Comparison of ENCODE assay signal across 8 mouse cellular contexts in the genomic region with DNA sequence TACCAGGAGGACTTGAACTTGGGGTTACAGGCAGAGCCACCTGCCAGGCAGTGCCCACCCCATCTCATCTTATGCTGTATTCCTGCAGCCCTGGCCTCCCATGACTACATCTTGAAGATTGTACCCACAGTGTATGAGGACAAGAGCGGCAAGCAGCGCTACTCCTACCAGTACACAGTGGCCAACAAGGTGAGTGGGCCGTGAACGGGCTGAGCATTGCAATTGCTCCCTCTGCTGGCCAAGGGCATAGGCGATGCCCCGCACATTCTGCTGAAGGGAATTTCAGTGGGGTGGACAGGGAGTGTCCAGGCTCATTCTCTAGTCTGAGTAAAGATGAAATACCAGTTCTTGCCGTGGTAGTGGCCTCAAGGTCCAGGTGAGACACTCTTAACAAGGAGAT. TPM values are rescaled to one million over a fixed set of nuclear protein-coding genes. Genes with fewer than 3 reads are reported as not detected.
DNase-seq lines count a peak whose midpoint lies in the region; ATAC-seq and TF ChIP-seq lines count a peak whose summit lies in the region.

No protein-coding gene starts in this region.

- TF ChIP-seq CTCF in forebrain, postnatal 0 days (IDR thresholded peaks at IDR 0.05; ENCODE audit: low read depth), result peak; percentile 96

- intact Hi-C loops in left cerebral cortex, postnatal 14 days (cut with DNase I), result loop anchor here (1.0 to 2.0 kb wide), 2 partner anchors 130 to 172 kb away; no protein-coding TSS in a partner anchor

- no peak overlapping the region for H3K4me3 ChIP-seq in forebrain, postnatal 0 days (ENCODE audit: low read depth, low read length)
- no peak overlapping the region for H3K4me3 ChIP-seq in hindbrain, embryonic 12.5 days
- no peak overlapping the region for H3K4me3 ChIP-seq in midbrain, embryonic 10.5 days

- peaks cover 80% of the 10 kb centered on the region for H3K36me3 ChIP-seq in forebrain, postnatal 0 days (ENCODE audit: insufficient read depth)
- H3K36me3 ChIP-seq in hindbrain, embryonic 12.5 days, result peaks cover 80% of the 10 kb centered on the region
- peaks cover 96% of the 10 kb centered on the region for H3K36me3 ChIP-seq in midbrain, embryonic 10.5 days

- no peaks in the 10 kb centered on the region for H3K9me3 ChIP-seq in forebrain, postnatal 0 days (ENCODE audit: low read length)
- no peaks in the 10 kb centered on the region for H3K9me3 ChIP-seq in hindbrain, embryonic 12.5 days (replicated peaks)
- no peaks in the 10 kb centered on the region for H3K9me3 ChIP-seq in midbrain, embryonic 10.5 days (replicated peaks)

- peak; percentile 77 for DNase-seq in layer of hippocampus, adult 11-12 months (ENCODE audit: low spot score)
- no peak for DNase-seq in layer of hippocampus, adult 9-10 months (ENCODE audit: low spot score)
- DNase-seq in cerebellum, adult 18-20 months, result peak; percentile 88 to 89
- DNase-seq in forebrain, postnatal 0 days, result peak; percentile 73
- peak; percentile 61 to 77 for DNase-seq in left cerebral cortex, postnatal 14 days (ENCODE audit: low spot score in 2 of 2)
- peak; percentile 72 for DNase-seq in midbrain, embryonic 10.5 days (ENCODE audit: low spot score)
- peak; percentile 75 to 88 for DNase-seq in spleen, postnatal 10 days (ENCODE audit: low spot score in 2 of 2)

- H3K4me1 ChIP-seq in forebrain, postnatal 0 days (ENCODE audit: insufficient read depth), result no peaks in the 10 kb centered on the region
- no peaks in the 10 kb centered on the region; the same call in 1 of the 2 replicates for H3K4me1 ChIP-seq in hindbrain, embryonic 12.5 days
- H3K4me1 ChIP-seq in midbrain, embryonic 10.5 days, result peaks cover 2% of the 10 kb centered on the region; the same call in 1 of the 2 replicates

- peak; percentile 73 for ATAC-seq in forebrain, postnatal 0 days
- 0 out of 2 replicates have a peak, but pooled peaks have one; percentile 38 for ATAC-seq in hindbrain, embryonic 12.5 days (ENCODE audit: low FRiP score)

- no peaks in the 10 kb centered on the region for H3K27me3 ChIP-seq in forebrain, postnatal 0 days (ENCODE audit: insufficient read depth, low read length)
- H3K27me3 ChIP-seq in hindbrain, embryonic 12.5 days, result no peaks in the 10 kb centered on the region
- no peaks in the 10 kb centered on the region for H3K27me3 ChIP-seq in midbrain, embryonic 10.5 days (ENCODE audit: low read depth, poor library complexity, severe bottlenecking)

- no peak overlapping the region for H3K4me2 ChIP-seq in forebrain, postnatal 0 days (ENCODE audit: low read depth)
- no peak overlapping the region for H3K4me2 ChIP-seq in hindbrain, embryonic 12.5 days (replicated peaks)

- no peak overlapping the region for H3K9ac ChIP-seq in forebrain, postnatal 0 days
- H3K9ac ChIP-seq in hindbrain, embryonic 12.5 days, result no peak overlapping the region

- WGBS in forebrain, postnatal 0 days, result 21% methylated on average over 7 of the region's 7 CpGs
- 40% methylated on average over 7 of the region's 7 CpGs for WGBS in hindbrain, embryonic 12.5 days
- 40% methylated on average over 7 of the region's 7 CpGs for WGBS in midbrain, embryonic 10.5 days

- H3K27ac ChIP-seq in forebrain, postnatal 0 days (ENCODE audit: low read depth, low read length), result no peak overlapping the region
- no peak overlapping the region for H3K27ac ChIP-seq in hindbrain, embryonic 12.5 days
- H3K27ac ChIP-seq in midbrain, embryonic 10.5 days (replicated peaks), result no peak overlapping the region

RNA-seq across cellular contexts. Expression of a gene that starts 24.4 kb away (rescaled TPM):
- 60.2 and 71.9 TPM in 2 replicates for total RNA-seq in forebrain, postnatal 0 days (2014; rRNA removed)
- 106 and 139 TPM in 2 replicates for polyA plus RNA-seq in forebrain, postnatal 0 days (2015; fragmentation: Nextera tagmentation; extraction: Ambion mirVana)
- 108 and 111 TPM in 2 replicates for polyA plus RNA-seq in hindbrain, embryonic 12.5 days (2016; fragmentation: Nextera tagmentation; extraction: Ambion mirVana)
- total RNA-seq in left cerebral cortex, postnatal 14 days (2021), result 10 to 100 TPM; 36.7 to 45.8 TPM
- 117 and 122 TPM in 2 replicates for polyA plus RNA-seq in midbrain, embryonic 10.5 days (2016; fragmentation: Nextera tagmentation; extraction: Ambion mirVana)
